Mouse (Mus musculus): ENCODE results near the gene Mep1a. TPM values are rescaled to one million over a fixed set of nuclear protein-coding genes. Genes with fewer than 3 reads are reported as not detected.
"Not testable (repeated sequence)": the region's sequence is repeated elsewhere in the genome, so short reads cannot be mapped to it uniquely, and the experiment has no call there.

The Mep1a gene
- not detected in 2 replicates for polyA plus RNA-seq (2016; fragmentation: Nextera tagmentation; extraction: Ambion mirVana)

DNA sequence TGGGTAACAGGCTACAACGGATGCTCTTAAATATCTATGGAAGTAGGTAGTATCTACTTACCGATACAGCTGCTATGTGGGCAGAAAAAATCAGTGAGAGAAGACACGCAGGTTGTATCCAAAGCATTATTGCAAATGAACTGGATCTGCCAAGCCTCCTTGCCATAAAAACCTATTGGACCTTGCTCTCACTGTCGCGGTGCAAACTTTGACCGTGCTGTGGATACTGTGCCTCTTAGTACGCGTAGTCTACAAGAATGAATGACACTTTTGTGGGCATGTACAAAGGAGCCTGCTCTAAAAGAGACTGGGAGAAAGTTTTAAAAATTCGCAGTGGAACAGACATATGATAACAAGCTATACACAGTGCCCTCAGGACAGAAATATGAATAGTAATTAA, at the start of gene Mep1a:
TSS of gene Mep1a (minus strand) at position 221 of the 400 bp plus-strand sequence.
- ATAC-seq = no peak
- no peaks in the 10 kb centered on the region for H3K36me3 ChIP-seq
- H3K4me3 ChIP-seq = no peak within 1 kb of the TSS
- WGBS (ENCODE audit: insufficient replicate concordance) = 79% methylated on average over 9 of the region's 9 CpGs
- no peaks in the 10 kb centered on the region for H3K27me3 ChIP-seq (replicated peaks)
- no peaks in the 10 kb centered on the region for H3K9me3 ChIP-seq (replicated peaks)
- no peaks in the 10 kb centered on the region for H3K4me1 ChIP-seq
- no peak within 1 kb of the TSS for H3K9ac ChIP-seq
- H3K4me2 ChIP-seq = no peak within 1 kb of the TSS
- no peak within 1 kb of the TSS for H3K27ac ChIP-seq

DNA sequence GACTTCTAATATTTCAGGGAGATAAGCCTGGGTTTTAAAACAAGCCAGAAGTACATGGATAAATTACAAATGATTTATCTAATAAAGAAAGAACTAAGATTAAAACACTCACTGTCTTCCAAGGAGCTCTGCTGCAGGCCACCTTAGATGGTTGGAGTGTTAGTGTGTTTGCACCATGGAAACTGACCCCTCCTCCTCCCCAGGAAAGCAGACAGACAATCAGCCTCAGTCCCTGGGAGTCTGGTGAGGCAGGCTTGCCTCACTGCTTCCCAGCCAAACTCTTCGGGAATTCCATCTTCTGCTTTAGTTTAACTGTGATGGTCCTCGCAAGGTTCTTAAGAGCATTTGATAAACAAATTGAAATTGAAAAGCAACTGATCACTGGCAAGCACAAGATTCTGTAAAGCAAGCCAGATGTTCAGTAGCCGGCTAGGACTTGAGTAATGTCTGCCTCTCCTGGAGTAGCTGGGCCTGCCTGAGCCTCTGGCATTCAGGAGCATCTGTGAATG, 48.6 kb upstream of the Mep1a start:
- H3K27ac ChIP-seq = no peak overlapping the region
- H3K27me3 ChIP-seq (replicated peaks) = no peaks in the 10 kb centered on the region
- H3K9ac ChIP-seq = no peak overlapping the region
- no peak for ATAC-seq
- no peak overlapping the region for H3K4me3 ChIP-seq
- H3K36me3 ChIP-seq = no peaks in the 10 kb centered on the region
- no peak overlapping the region for H3K4me2 ChIP-seq
- 61% methylated on average over 3 of the region's 3 CpGs for WGBS (ENCODE audit: insufficient replicate concordance)
- peaks cover 11% of the 10 kb centered on the region; the same call in 1 of the 2 replicates for H3K4me1 ChIP-seq
- no peaks in the 10 kb centered on the region for H3K9me3 ChIP-seq (replicated peaks)

DNA sequence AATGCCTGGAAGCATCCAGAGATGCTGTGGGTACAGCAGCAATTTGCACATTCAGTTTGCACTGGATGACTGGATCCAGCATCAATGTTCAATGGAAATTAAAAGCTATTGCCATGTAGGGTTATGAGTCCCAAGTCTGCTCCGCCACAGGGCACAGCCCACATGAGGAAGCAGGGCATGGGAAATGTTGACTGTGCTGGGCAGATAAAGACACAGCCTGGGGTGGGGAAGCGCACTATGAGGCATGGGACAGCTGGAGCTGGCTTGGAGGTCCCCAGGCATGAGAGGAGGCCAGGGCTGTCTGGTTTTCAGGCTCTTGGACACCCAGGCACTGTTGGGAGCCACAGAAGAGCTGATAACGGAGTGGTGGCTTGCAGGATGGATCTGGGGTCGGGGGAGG, 41.4 kb upstream of the Mep1a start:
- Histone ChIP-seq H3K9me3 (replicated peaks) (no peaks in the 10 kb centered on the region), H3K4me1 (no peaks in the 10 kb centered on the region), H3K27ac (no peak overlapping the region), H3K4me3 (no peak overlapping the region), H3K4me2 (no peak overlapping the region), H3K27me3 (replicated peaks) (no peaks in the 10 kb centered on the region), H3K36me3 (no peaks in the 10 kb centered on the region), H3K9ac (no peak overlapping the region)
- 36% methylated on average over 4 of the region's 4 CpGs for WGBS (ENCODE audit: insufficient replicate concordance)
- no peak for ATAC-seq

DNA sequence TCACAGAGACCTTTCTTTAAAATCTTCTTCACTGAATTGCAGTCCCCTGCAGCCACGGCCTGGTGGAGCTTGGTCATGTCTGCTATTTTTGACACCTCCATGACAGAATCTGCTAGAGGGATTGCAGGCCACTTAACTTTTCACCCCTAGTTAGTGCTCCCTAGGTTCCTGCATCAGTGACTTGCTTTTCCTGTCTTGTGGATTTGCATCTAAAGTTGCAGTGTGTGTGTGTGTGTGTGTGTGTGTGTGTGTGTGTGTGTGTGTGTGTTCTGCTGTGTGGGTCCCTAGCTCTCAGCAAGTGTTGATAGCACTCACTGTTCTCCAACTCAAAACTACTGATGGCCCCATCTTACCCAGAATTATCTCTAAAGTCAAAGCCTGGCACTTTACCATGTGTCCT, 40.9 kb upstream of the Mep1a start, which contains the start of gene Ankrd66:
TSS of gene Ankrd66 (minus strand) at position 101 of the 400 bp plus-strand sequence.
- WGBS (ENCODE audit: insufficient replicate concordance) = 34% methylated on average over 1 of the region's 1 CpGs
- no peak within 1 kb of the TSS for H3K9ac ChIP-seq
- no peaks in the 10 kb centered on the region for H3K27me3 ChIP-seq (replicated peaks)
- no peak within 1 kb of the TSS for H3K27ac ChIP-seq
- H3K36me3 ChIP-seq = no peaks in the 10 kb centered on the region
- H3K4me1 ChIP-seq = no peaks in the 10 kb centered on the region
- ATAC-seq = no peak
- H3K4me3 ChIP-seq = no peak within 1 kb of the TSS
- no peak within 1 kb of the TSS for H3K4me2 ChIP-seq
- H3K9me3 ChIP-seq (replicated peaks) = no peaks in the 10 kb centered on the region

DNA sequence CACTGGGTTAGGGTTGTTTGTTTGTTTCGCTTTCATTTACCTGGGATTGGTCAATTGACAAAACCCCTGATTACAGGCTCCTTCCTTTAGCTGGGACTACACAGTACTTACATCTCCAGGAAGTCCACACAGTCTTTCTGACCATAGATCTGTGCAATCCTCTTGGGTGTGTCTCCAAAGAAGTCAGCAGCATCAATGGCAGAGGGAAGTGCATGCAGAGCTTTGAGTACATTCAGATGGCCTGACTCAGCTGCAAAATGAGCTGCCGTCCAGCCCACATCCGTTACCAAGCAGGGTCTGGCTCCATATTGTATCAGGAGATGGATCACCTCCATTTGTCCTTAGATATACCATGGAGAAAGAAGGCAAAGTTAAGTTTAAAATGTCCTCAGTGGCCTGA, 36.2 kb upstream of the Mep1a start:
- H3K4me1 ChIP-seq = no peaks in the 10 kb centered on the region
- 66% methylated on average over 3 of the region's 3 CpGs for WGBS (ENCODE audit: insufficient replicate concordance)
- no peaks in the 10 kb centered on the region for H3K27me3 ChIP-seq (replicated peaks)
- H3K9ac ChIP-seq = no peak overlapping the region
- no peak overlapping the region for H3K4me3 ChIP-seq
- H3K4me2 ChIP-seq = no peak overlapping the region
- no peaks in the 10 kb centered on the region for H3K9me3 ChIP-seq (replicated peaks)
- H3K36me3 ChIP-seq = no peaks in the 10 kb centered on the region
- no peak overlapping the region for H3K27ac ChIP-seq
- ATAC-seq = no peak

DNA sequence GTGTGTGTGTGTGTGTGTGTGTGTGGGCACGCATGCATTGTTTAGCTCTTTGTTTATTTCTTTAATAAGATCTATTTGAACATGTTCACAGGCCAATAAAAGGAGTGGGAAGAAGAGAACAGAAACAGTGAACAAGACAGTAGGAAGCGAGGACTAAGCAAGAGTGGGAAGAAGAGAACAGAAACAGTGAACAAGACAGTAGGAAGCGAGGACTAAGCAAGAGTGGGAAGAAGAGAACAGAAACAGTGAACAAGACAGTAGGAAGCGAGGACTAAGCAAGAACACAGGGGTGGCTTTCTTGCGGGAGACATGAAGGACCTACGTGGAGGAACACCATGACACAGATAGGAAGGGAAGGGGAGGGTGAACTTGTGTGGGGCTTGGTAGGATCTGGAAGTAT, 34.2 kb upstream of the Mep1a start:
- not testable (repeated sequence) for H3K9ac ChIP-seq; H3K27me3 ChIP-seq (replicated peaks); H3K36me3 ChIP-seq; H3K9me3 ChIP-seq (replicated peaks); H3K27ac ChIP-seq; H3K4me1 ChIP-seq; H3K4me3 ChIP-seq; ATAC-seq; H3K4me2 ChIP-seq
- WGBS (ENCODE audit: insufficient replicate concordance) = 69% methylated on average over 6 of the region's 6 CpGs

DNA sequence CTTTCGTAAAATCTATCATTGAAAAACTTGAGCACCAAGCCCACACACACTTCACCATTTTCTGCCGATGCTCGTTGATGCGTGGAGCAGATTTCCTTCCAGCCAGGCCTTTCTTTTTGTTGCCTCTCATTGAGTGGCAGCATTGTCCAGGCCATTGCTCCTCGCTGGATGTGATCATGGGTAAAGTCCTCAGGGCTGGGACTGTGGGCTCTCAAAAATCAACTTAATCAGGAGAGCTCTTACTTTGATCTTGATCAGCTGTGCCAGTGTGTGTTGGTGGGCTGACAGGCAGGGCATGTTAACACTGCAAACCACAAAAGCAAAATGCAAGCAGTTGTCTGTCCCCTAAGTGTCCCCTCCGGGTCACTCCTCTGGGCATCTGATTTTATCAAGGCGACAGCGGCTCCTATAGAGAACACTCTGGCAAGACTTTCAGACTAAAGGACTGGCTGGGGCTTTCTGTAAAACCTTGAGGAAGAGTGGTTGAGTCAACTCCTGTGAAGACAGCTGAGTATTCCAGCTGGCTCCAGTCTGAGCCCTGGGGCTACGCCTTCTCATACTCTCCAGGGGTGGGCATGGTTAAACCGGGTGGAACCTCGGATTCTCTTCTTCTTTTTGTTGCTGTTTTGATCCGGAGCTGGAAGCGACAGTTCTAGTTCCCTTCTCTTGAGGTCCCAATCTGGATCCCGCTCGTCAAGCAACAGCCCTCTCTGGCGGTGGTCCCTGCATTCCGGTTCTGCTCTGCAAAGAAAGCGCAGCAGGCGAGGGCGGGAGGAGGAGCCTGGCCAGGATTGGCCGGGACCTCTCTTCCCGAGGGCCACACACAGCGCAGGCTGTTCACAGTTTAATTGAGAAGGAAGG, 32.0 kb upstream of the Mep1a start:
- Histone ChIP-seq H3K9me3 (replicated peaks) (no peaks in the 10 kb centered on the region), H3K27ac (no peak overlapping the region), H3K27me3 (replicated peaks) (no peaks in the 10 kb centered on the region), H3K4me1 (no peaks in the 10 kb centered on the region), H3K4me3 (0 out of 2 replicates have a peak overlapping the region, but pooled peaks have one; percentile 4), H3K9ac (no peak overlapping the region), H3K4me2 (peak overlapping the region; percentile 40), H3K36me3 (no peaks in the 10 kb centered on the region)
- ATAC-seq = no peak
- WGBS (ENCODE audit: insufficient replicate concordance) = 20% methylated on average over 23 of the region's 23 CpGs

DNA sequence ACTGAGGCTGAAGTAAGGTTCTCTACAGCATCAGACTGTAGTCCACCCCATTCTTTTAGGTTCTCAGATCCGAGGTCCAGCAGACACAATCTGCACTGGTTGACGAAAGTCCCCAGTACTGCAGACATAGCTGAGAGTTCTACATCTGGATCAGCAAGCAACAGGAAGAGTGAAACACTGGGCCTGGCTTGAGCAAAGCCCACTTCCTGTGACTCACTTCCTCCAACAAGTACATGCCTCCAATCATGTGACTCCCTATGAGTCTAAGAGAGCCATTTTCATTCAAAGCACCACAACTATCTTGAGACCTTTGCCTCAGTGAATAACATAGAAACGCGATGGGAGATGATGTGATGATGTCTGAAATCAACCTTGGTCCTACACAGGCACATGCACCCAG, 28.6 kb upstream of the Mep1a start:
- WGBS (ENCODE audit: insufficient replicate concordance) = 70% methylated on average over 4 of the region's 4 CpGs
- Histone ChIP-seq H3K4me1 (no peaks in the 10 kb centered on the region), H3K27me3 (replicated peaks) (no peaks in the 10 kb centered on the region), H3K27ac (no peak overlapping the region), H3K9ac (no peak overlapping the region), H3K4me3 (no peak overlapping the region), H3K4me2 (no peak overlapping the region), H3K36me3 (no peaks in the 10 kb centered on the region), H3K9me3 (replicated peaks) (no peaks in the 10 kb centered on the region)
- ATAC-seq = no peak

DNA sequence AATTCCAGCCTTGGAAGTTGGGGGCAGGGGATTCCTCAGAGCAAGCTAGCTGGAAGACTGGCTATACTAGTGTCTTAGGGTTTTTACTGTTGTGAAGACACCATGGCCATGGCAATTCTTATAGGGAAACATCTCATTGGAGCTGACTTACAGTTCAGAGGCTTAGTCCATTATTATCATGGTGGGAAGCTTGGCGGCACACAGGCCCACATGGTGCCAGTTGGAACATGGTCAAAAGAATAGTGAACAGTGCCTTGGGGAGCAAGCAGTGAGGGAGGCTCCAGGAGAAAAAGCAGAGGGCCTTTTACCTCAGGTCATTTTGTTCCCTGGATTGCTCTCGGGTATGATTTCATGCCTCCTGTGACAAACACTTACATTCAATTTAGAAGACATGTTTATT, 27.9 kb upstream of the Mep1a start:
- Histone ChIP-seq H3K36me3 (no peaks in the 10 kb centered on the region), H3K27me3 (replicated peaks) (no peaks in the 10 kb centered on the region), H3K4me1 (no peaks in the 10 kb centered on the region), H3K9ac (no peak overlapping the region), H3K4me3 (no peak overlapping the region), H3K4me2 (no peak overlapping the region), H3K9me3 (replicated peaks) (no peaks in the 10 kb centered on the region), H3K27ac (no peak overlapping the region)
- 73% methylated on average over 2 of the region's 2 CpGs for WGBS (ENCODE audit: insufficient replicate concordance)
- ATAC-seq = no peak

DNA sequence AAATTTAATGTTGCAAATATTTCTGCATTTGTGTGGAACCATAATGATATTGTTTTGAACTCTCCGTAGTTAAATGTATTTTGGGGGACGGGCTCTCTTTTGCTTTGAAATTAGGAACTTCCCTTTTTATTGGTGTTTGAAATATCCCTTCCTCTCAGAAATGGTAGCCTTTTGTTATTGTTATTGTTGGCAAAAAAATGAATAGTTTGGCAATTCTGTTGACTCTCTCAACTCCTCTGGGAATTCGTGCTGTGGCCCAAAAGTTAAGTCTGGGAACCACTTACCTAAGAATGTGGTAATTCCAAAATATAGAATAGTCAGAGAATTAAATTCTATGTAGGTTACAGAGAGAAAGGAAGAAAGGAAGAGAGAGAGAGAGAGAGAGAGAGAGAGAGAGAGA, 17.6 kb upstream of the Mep1a start:
- Histone ChIP-seq H3K4me3 (no peak overlapping the region), H3K27ac (no peak overlapping the region), H3K9ac (no peak overlapping the region), H3K4me1 (no peaks in the 10 kb centered on the region), H3K4me2 (no peak overlapping the region), H3K36me3 (no peaks in the 10 kb centered on the region), H3K9me3 (replicated peaks) (no peaks in the 10 kb centered on the region), H3K27me3 (replicated peaks) (no peaks in the 10 kb centered on the region; the same call in 1 of the 2 replicates)
- WGBS (ENCODE audit: insufficient replicate concordance) = 55% methylated on average over 3 of the region's 3 CpGs
- no peak for ATAC-seq

DNA sequence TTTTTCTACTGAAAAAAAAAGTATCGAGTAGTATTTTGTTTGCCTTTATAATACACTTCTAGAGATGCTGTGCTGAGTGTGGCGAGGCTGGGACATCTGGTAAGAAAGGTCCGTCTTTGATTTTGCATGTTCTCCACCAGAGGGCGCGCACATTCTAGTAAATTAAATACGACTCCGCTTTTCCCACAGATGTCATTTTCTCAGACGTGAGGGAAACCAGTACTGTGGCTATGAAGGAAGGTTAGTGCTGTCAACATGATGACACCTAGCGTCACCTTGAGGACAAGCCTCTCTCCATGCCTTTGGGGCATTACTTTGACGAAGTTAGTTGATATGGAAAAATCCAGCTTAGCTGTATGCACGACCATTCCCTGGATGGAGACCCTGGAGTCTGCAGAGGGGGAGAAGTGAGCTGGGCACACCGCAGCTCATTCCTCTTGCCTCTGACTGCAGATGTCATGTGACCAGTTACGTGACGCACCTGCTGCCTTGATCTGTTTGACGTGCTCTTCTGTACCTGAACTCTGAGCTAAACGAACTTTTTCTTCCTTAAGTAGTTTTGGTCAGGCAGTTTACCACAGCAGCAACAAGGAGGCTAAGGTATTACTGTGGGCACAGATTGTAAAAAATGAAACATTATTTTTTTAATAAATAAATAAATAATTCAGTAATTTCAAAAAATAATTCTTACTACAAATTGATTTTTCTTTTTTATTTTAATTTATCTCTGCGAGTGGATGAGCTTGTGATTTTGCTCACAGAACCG, 16.2 kb upstream of the Mep1a start:
- H3K4me2 ChIP-seq = no peak overlapping the region
- no peak for ATAC-seq

DNA sequence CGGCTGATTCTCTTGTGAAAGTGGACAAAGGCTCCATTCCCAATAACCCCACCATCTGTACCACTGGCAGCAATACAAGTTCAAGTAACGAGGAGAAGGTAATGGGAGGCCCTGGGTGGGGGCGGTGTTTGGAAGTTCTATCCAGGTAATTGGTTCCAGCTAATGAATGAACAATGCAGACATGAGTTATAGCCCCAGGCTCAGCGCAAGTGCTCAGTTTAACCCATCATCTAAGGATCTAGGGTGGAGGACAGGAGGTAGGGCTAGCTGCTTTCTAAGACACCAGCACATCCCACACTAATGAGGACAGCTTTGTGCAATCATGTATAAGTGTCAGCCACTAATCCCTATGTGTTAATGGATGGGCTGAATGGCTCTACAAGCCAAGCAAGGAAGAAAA, 8.2 kb upstream of the Mep1a start:
- Histone ChIP-seq H3K4me3 (no peak overlapping the region), H3K4me2 (no peak overlapping the region), H3K27me3 (replicated peaks) (no peaks in the 10 kb centered on the region), H3K27ac (no peak overlapping the region), H3K4me1 (no peaks in the 10 kb centered on the region), H3K9ac (no peak overlapping the region), H3K9me3 (replicated peaks) (no peaks in the 10 kb centered on the region), H3K36me3 (no peaks in the 10 kb centered on the region)
- no peak for ATAC-seq
- 69% methylated on average over 4 of the region's 4 CpGs for WGBS (ENCODE audit: insufficient replicate concordance)

More for the DNA sequence above, 16.2 kb upstream of the Mep1a start:
- H3K27ac ChIP-seq = no peak overlapping the region
- no peaks in the 10 kb centered on the region for H3K36me3 ChIP-seq
- no peaks in the 10 kb centered on the region; the same call in 1 of the 2 replicates for H3K27me3 ChIP-seq (replicated peaks)
- H3K4me1 ChIP-seq = no peaks in the 10 kb centered on the region
- no peaks in the 10 kb centered on the region for H3K9me3 ChIP-seq (replicated peaks)
- WGBS (ENCODE audit: insufficient replicate concordance) = 23% methylated on average over 18 of the region's 18 CpGs
- H3K9ac ChIP-seq = no peak overlapping the region
- H3K4me3 ChIP-seq = no peak overlapping the region
